8 mouse cellular contexts compared by ENCODE assay signal in the genomic region with DNA sequence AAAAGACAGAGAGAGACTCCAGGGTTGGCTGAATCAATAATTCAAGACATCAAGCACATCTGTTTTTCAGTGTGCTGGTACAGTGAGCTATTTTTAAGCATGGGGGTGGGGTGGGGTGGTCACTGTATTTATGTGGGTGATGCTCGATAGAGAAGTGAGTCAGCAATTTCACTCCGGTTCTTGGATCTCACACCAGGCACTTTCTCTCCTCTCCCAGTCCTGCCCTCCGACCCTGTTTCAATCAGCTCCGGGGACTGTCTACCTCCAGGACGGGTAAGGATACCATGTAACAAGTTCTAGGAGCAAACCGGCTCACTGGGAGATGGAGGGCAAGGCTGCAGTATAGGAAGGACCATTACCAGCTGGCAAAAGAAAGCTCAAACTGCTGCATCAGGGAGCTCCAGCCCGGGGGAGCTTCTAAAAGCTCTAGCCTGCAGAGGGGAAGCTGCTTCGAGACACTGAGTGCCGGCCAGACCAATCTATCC. TPM values are rescaled to one million over a fixed set of nuclear protein-coding genes. Genes with fewer than 3 reads are reported as not detected.
DNase-seq lines count a peak whose midpoint lies in the region; ATAC-seq and TF ChIP-seq lines count a peak whose summit lies in the region.

No protein-coding gene starts in this region.

- no peak for TF ChIP-seq CTCF in testis, adult 2 months (IDR thresholded peaks at IDR 0.05; ENCODE audit: control insufficient read depth, insufficient read depth, insufficient replicate concordance, low read depth, low read length)

- peaks cover 18% of the 10 kb centered on the region for H3K4me1 ChIP-seq in forebrain, embryonic 10.5 days
- H3K4me1 ChIP-seq in forebrain, embryonic 12.5 days: peaks cover 12% of the 10 kb centered on the region
- peaks cover 20% of the 10 kb centered on the region for H3K4me1 ChIP-seq in testis, adult 2 months (ENCODE audit: control insufficient read depth, insufficient read depth, low read length)
- peaks cover 17% of the 10 kb centered on the region for H3K4me1 ChIP-seq in liver, embryonic 11.5 days (replicated peaks; ENCODE audit: control insufficient read depth, insufficient read depth, low read length)

- H3K9ac ChIP-seq in forebrain, embryonic 12.5 days: no peak overlapping the region
- peak overlapping the region; percentile 68 for H3K9ac ChIP-seq in liver, embryonic 11.5 days (ENCODE audit: low read depth, low read length)

- no peaks in the 10 kb centered on the region for H3K27me3 ChIP-seq in forebrain, embryonic 10.5 days (ENCODE audit: poor library complexity, severe bottlenecking)
- no peaks in the 10 kb centered on the region for H3K27me3 ChIP-seq in forebrain, embryonic 12.5 days
- no peaks in the 10 kb centered on the region for H3K27me3 ChIP-seq in testis, adult 2 months (ENCODE audit: control insufficient read depth, insufficient read depth, low read length)
- H3K27me3 ChIP-seq in liver, embryonic 11.5 days (replicated peaks; ENCODE audit: control insufficient read depth, insufficient read depth, low read length): no peaks in the 10 kb centered on the region

- H3K4me2 ChIP-seq in forebrain, embryonic 12.5 days: no peak overlapping the region
- H3K4me2 ChIP-seq in liver, embryonic 11.5 days: peak overlapping the region; percentile 64

- no peaks in the 10 kb centered on the region; the same call in 1 of the 2 replicates for H3K9me3 ChIP-seq in forebrain, embryonic 10.5 days
- H3K9me3 ChIP-seq in forebrain, embryonic 12.5 days: no peaks in the 10 kb centered on the region
- H3K9me3 ChIP-seq in liver, embryonic 11.5 days (ENCODE audit: control insufficient read depth, low read length): no peaks in the 10 kb centered on the region

- no peak overlapping the region; the same call in 1 of the 2 replicates for H3K4me3 ChIP-seq in forebrain, embryonic 10.5 days
- no peak overlapping the region for H3K4me3 ChIP-seq in forebrain, embryonic 12.5 days (replicated peaks)
- H3K4me3 ChIP-seq in testis, adult 2 months (ENCODE audit: control insufficient read depth, low read depth, low read length): peak overlapping the region; percentile 31
- peak overlapping the region; percentile 46 for H3K4me3 ChIP-seq in liver, embryonic 11.5 days (ENCODE audit: low read depth, low read length)

- TF ChIP-seq POLR2A in testis, adult 2 months (IDR thresholded peaks at IDR 0.05; ENCODE audit: control insufficient read depth, low read depth, low read length): no peak

- H3K36me3 ChIP-seq in forebrain, embryonic 10.5 days (replicated peaks): peaks cover 19% of the 10 kb centered on the region
- peaks cover 4% of the 10 kb centered on the region; the same call in 1 of the 2 replicates for H3K36me3 ChIP-seq in forebrain, embryonic 12.5 days (replicated peaks)
- H3K36me3 ChIP-seq in testis, adult 2 months (ENCODE audit: control insufficient read depth, insufficient read depth, low read length): no peaks in the 10 kb centered on the region
- no peaks in the 10 kb centered on the region for H3K36me3 ChIP-seq in liver, embryonic 11.5 days (ENCODE audit: control insufficient read depth, insufficient read depth, low read length)

- WGBS in forebrain, embryonic 10.5 days: 76% methylated on average over 9 of the region's 9 CpGs
- WGBS in forebrain, embryonic 12.5 days: 68% methylated on average over 9 of the region's 9 CpGs
- WGBS in liver, embryonic 11.5 days: 43% methylated on average over 9 of the region's 9 CpGs

- ATAC-seq in forebrain, embryonic 12.5 days (ENCODE audit: low FRiP score): no peak
- ATAC-seq in liver, embryonic 11.5 days (replicated peaks; ENCODE audit: low FRiP score): peak; percentile 78

- no peak for DNase-seq in forebrain, embryonic 10.5 days (ENCODE audit: extremely low spot score, low spot score)
- DNase-seq in testis, postnatal 10 days (ENCODE audit: low spot score): no peak
- DNase-seq in liver, embryonic 11.5 days (ENCODE audit: low spot score): peak; percentile 49
- DNase-seq in urinary bladder, postnatal 25 days (ENCODE audit: low spot score): no peak
- no peak for DNase-seq in ovary, postnatal 36 days (ENCODE audit: low spot score)
- DNase-seq in retina, postnatal 1 day: no peak

- peak overlapping the region; percentile 40; the same call in 1 of the 2 replicates for H3K27ac ChIP-seq in forebrain, embryonic 10.5 days
- no peak overlapping the region for H3K27ac ChIP-seq in forebrain, embryonic 12.5 days
- peak overlapping the region; percentile 54; the same call in 1 of the 2 replicates for H3K27ac ChIP-seq in testis, adult 2 months (ENCODE audit: control insufficient read depth, insufficient read depth, low read depth, low read length)
- H3K27ac ChIP-seq in liver, embryonic 11.5 days (ENCODE audit: low read depth, low read length): peak overlapping the region; percentile 94

RNA-seq across cellular contexts. Expression of a gene that starts 10.6 kb away (rescaled TPM):
- polyA plus RNA-seq in forebrain, embryonic 10.5 days (2016; fragmentation: Nextera tagmentation; extraction: Ambion mirVana): 37.0 and 38.8 TPM in 2 replicates
- 48.1 and 51.2 TPM in 2 replicates for polyA plus RNA-seq in forebrain, embryonic 12.5 days (2016; fragmentation: Nextera tagmentation; extraction: Ambion mirVana)
- polyA plus RNA-seq in testis, adult 2 months (2012; rRNA removed): 8.1 and 8.7 TPM in 2 replicates
- polyA plus RNA-seq in liver, embryonic 11.5 days (2014; fragmentation: Nextera tagmentation; extraction: Ambion mirVana): 24.1 and 26.9 TPM in 2 replicates

RNA-seq across cellular contexts. Expression of a gene that starts 43.7 kb away (rescaled TPM):
- polyA plus RNA-seq in forebrain, embryonic 10.5 days (2016; fragmentation: Nextera tagmentation; extraction: Ambion mirVana): 278 and 287 TPM in 2 replicates
- polyA plus RNA-seq in forebrain, embryonic 12.5 days (2016; fragmentation: Nextera tagmentation; extraction: Ambion mirVana): 305 and 322 TPM in 2 replicates
- polyA plus RNA-seq in testis, adult 2 months (2012; rRNA removed): 16.6 and 20.9 TPM in 2 replicates
- 127 and 143 TPM in 2 replicates for polyA plus RNA-seq in liver, embryonic 11.5 days (2014; fragmentation: Nextera tagmentation; extraction: Ambion mirVana)

Comparison
In these comparisons a context has a peak if more than half of its experiments do, and no peak if none do; other contexts are left out.
1. H3K4me3 ChIP-seq: peak in testis, adult 2 months (single experiment) and liver, embryonic 11.5 days (single experiment); none in forebrain, embryonic 10.5 days (single experiment) and forebrain, embryonic 12.5 days (single experiment).